Mouse (Mus musculus) liver, embryonic 16.5 days (tissue): ENCODE measurements around the gene Trip6. TPM values are rescaled to one million over a fixed set of nuclear protein-coding genes. Genes with fewer than 3 reads are reported as not detected.

ENCODE experiments used
- ATAC-seq: fragments of 200-750 bp; cut with Nextera tagmentation; 2 replicates; pipeline ENCODE4 v1.8.0; 2017; ENCODE audit warnings: low read depth, mild to moderate bottlenecking, moderate number of reproducible peaks, moderate library complexity
- H3K27ac ChIP-seq: fragments of 300-500 bp; sonication (generic); 2 replicates; pipeline ENCODE4 v1.5.1; 2014; ENCODE audit warnings: mild to moderate bottlenecking, low read length
- H3K27me3 ChIP-seq: fragments of 300-500 bp; sonication (generic); 2 replicates; pipeline ENCODE4 v1.6.1; 2014; ENCODE audit warnings: low read depth, low read length, mixed read lengths; ENCODE audit not compliant: control insufficient read depth, insufficient read depth
- H3K36me3 ChIP-seq: fragments of 300-500 bp; sonication (generic); 2 replicates; pipeline ENCODE4 v1.6.1; 2014; ENCODE audit warnings: mild to moderate bottlenecking; ENCODE audit not compliant: control insufficient read depth, insufficient read depth
- H3K4me1 ChIP-seq: fragments of 300-500 bp; sonication (generic); 2 replicates; pipeline ENCODE4 v1.6.1; 2014; ENCODE audit warnings: low read depth, low read length, mixed read lengths; ENCODE audit not compliant: control insufficient read depth
- H3K4me2 ChIP-seq: fragments of 300-500 bp; sonication (generic); 2 replicates; pipeline ENCODE4 v1.6.1; 2014; ENCODE audit warnings: low read depth, low read length, mixed read lengths
- H3K4me3 ChIP-seq: fragments of 300-500 bp; sonication (generic); 2 replicates; pipeline ENCODE4 v1.5.1; 2014; ENCODE audit warnings: low read depth, mild to moderate bottlenecking, low read length
- H3K9ac ChIP-seq: fragments of 300-500 bp; sonication (generic); 2 replicates; pipeline ENCODE4 v1.6.1; 2014; ENCODE audit warnings: low read depth, low read length
- H3K9me3 ChIP-seq: fragments of 300-500 bp; sonication (generic); replicated peaks from 2 replicates; pipeline ENCODE4 v1.6.1; 2016; ENCODE audit warnings: low read length; ENCODE audit not compliant: control insufficient read depth
- WGBS: fragments of 180-500 bp; shearing (Covaris S2); extraction: QIAGEN DNeasy Blood & Tissue Kit; methylation state at CpG from one replicate; pipeline ENCODE4 v1.1.7; 2014; ENCODE audit not compliant: insufficient replicate concordance; 5-methylcytosine and 5-hydroxymethylcytosine counted together
- polyA plus RNA-seq: library from polyadenylated mRNA; unstranded; fragments of >200 nt; fragmentation: Nextera tagmentation; extraction: Ambion mirVana; gene quantifications from 2 replicates; pipeline ENCODE4 v1.2.1, GENCODE M21; 2015

Trip6 gene
- polyA plus RNA-seq, 1 experiment from 2014 or later: 9.6 TPM

DNA sequence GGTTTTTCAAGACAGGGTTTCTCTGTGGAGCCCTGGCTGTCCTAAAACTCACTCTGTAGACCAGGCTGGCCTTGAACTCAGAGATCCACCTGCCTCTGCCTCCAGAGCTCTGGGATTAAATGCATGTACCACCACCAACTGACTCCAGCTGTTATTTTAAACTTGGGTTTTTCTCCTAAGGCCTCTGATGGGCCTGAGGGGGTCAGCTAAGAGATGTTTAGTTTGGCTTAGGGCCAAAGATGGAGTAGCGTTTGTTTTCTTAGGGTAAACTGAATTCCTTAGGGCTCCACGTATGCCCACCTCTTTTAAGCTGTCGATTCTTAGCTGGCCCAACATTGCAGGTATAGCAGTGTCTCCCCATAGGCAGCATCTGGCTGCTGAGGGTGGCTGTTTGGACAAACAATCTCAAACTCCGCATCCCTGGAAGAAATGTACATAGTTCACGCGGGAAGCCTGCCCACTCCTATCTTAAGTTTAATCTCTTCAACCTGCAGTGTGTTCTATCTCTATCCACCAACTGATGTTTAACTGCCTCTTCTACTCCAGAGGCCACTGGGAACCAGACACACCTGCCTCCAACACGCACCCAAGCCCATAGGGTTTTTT, 28.3 kb upstream of the Trip6 start:
- no peak for ATAC-seq
- Histone ChIP-seq H3K27ac (no peak overlapping the region), H3K4me1 (peaks cover 11% of the 10 kb centered on the region), H3K9ac (no peak overlapping the region), H3K4me2 (no peak overlapping the region), H3K36me3 (no peaks in the 10 kb centered on the region), H3K4me3 (no peak overlapping the region), H3K27me3 (peaks cover 3% of the 10 kb centered on the region; the same call in 1 of the 2 replicates), H3K9me3 (no peaks in the 10 kb centered on the region)
- WGBS: 60% methylated on average over 7 of the region's 7 CpGs

DNA sequence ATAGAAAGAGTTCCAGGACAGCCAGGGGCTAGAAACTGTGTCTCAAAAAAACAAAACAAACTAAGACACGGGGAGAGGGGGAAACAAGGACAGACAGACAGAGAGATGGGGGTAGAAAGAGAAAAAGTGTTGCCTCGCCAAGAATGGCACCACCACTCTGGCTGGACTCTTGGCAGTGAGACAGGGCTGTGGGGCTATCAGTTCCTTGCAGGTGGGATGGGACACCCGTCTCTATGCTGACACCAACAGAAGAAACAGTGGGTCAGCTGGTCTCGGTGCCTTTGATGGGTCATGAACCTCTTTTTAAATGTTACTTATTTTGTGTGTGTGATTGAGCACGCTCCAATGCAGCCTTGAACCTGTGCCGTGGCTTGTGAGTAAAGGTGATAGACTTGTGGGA, 26.0 kb upstream of the Trip6 start:
- H3K4me2 ChIP-seq: no peak overlapping the region
- no peaks in the 10 kb centered on the region for H3K36me3 ChIP-seq
- no peak for ATAC-seq
- WGBS: 51% methylated on average over 6 of the region's 6 CpGs
- no peaks in the 10 kb centered on the region for H3K9me3 ChIP-seq
- H3K9ac ChIP-seq: no peak overlapping the region
- no peak overlapping the region for H3K4me3 ChIP-seq
- peaks cover 10% of the 10 kb centered on the region for H3K4me1 ChIP-seq
- H3K27ac ChIP-seq: no peak overlapping the region
- H3K27me3 ChIP-seq: no peaks in the 10 kb centered on the region

- H3K9ac ChIP-seq: 0 out of 2 replicates have a peak overlapping the region, but pooled peaks have one; percentile 3
- H3K4me1 ChIP-seq: peaks cover 9% of the 10 kb centered on the region
- no peaks in the 10 kb centered on the region for H3K27me3 ChIP-seq
- ATAC-seq: peak; percentile 28
- H3K36me3 ChIP-seq: no peaks in the 10 kb centered on the region
- 19% methylated on average over 20 of the region's 22 CpGs for WGBS
- H3K27ac ChIP-seq: no peak overlapping the region
- no peak overlapping the region; the same call in 1 of the 2 replicates for H3K4me3 ChIP-seq
- H3K4me2 ChIP-seq: peak overlapping the region; percentile 74; the same call in 1 of the 2 replicates
- no peaks in the 10 kb centered on the region for H3K9me3 ChIP-seq
These were observed 25.2 kb upstream of the Trip6 start for GRCm38 (mm10) chr5:137339290-137339979.

- Histone ChIP-seq H3K4me1 (peaks cover 15% of the 10 kb centered on the region), H3K4me3 (peak overlapping the region; percentile 55), H3K4me2 (peak overlapping the region; percentile 74), H3K9ac (peak overlapping the region; percentile 53; the same call in 1 of the 2 replicates), H3K27ac (peak overlapping the region; percentile 43; the same call in 1 of the 2 replicates), H3K27me3 (no peaks in the 10 kb centered on the region), H3K36me3 (no peaks in the 10 kb centered on the region), H3K9me3 (no peaks in the 10 kb centered on the region)
- 2% methylated on average over 11 of the region's 11 CpGs for WGBS
- ATAC-seq: peak; percentile 33
These were observed 24.6 kb upstream of the Trip6 start for GRCm38 (mm10) chr5:137338663-137339289.

GRCm38 (mm10) chr5:137338256-137338655, 24.1 kb upstream of the Trip6 start:
- peak overlapping the region; percentile 53; the same call in 1 of the 2 replicates for H3K9ac ChIP-seq
- peak overlapping the region; percentile 43; the same call in 1 of the 2 replicates for H3K27ac ChIP-seq
- H3K9me3 ChIP-seq: no peaks in the 10 kb centered on the region
- peak overlapping the region; percentile 74 for H3K4me2 ChIP-seq
- H3K4me3 ChIP-seq: peak overlapping the region; percentile 55
- peak; percentile 67 for ATAC-seq
- no peaks in the 10 kb centered on the region for H3K27me3 ChIP-seq
- no peaks in the 10 kb centered on the region for H3K36me3 ChIP-seq
- 0% methylated on average over 19 of the region's 19 CpGs for WGBS
- peaks cover 20% of the 10 kb centered on the region for H3K4me1 ChIP-seq

DNA sequence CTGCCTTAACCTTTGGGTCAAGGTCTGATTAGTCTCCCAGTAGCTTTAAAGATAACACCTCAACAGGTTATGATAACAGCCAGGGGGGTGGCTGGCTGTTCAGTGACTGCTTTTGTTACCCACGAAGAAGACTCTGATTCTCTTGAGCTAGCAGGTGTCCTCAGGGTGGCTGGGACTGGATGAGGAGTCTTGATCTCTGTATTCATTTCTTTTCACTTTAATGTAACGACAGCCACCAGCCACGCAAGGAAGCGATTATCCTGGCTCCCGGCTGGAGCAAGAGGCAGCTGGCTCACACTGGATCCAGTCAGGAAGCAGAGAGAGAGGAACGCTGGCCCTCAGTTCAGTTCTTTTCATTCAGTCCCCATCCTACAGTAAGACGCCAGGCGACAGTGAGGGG, 23.0 kb upstream of the Trip6 start:
- H3K36me3 ChIP-seq: no peaks in the 10 kb centered on the region
- peak overlapping the region; percentile 13 for H3K27ac ChIP-seq
- no peak for ATAC-seq
- no peaks in the 10 kb centered on the region for H3K27me3 ChIP-seq
- no peak overlapping the region for H3K4me3 ChIP-seq
- H3K9ac ChIP-seq: no peak overlapping the region
- no peaks in the 10 kb centered on the region for H3K9me3 ChIP-seq
- WGBS: 53% methylated on average over 8 of the region's 8 CpGs
- no peak overlapping the region for H3K4me2 ChIP-seq
- H3K4me1 ChIP-seq: peaks cover 24% of the 10 kb centered on the region

- no peak for ATAC-seq
- Histone ChIP-seq H3K9me3 (no peaks in the 10 kb centered on the region), H3K9ac (no peak overlapping the region), H3K27ac (no peak overlapping the region), H3K36me3 (no peaks in the 10 kb centered on the region), H3K4me1 (peaks cover 24% of the 10 kb centered on the region), H3K27me3 (no peaks in the 10 kb centered on the region), H3K4me2 (no peak overlapping the region), H3K4me3 (no peak overlapping the region)
- WGBS: 68% methylated on average over 6 of the region's 6 CpGs
These were observed 20.9 kb upstream of the Trip6 start for GRCm38 (mm10) chr5:137335066-137335465.

DNA sequence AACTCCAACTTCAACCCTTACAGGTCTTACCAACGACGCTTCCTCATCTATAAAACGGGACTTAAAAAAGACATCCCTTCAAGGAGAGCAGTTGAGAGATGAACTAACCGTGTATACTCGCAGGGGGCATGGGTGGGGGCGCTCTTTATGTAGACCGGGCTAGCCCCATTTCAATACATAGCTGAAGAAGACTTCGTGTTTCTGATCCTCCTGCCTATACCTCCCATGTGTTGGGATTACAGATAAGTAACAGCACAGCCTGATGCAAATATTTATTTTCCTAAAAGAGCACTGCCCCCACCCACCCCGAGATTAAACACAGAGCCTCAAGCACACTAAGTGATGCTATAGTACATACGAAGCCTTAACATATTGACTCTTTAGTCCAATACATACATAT, 20.1 kb upstream of the Trip6 start:
- H3K4me1 ChIP-seq: peaks cover 23% of the 10 kb centered on the region
- WGBS: 32% methylated on average over 10 of the region's 10 CpGs
- peak overlapping the region; percentile 94 for H3K4me2 ChIP-seq
- no peak overlapping the region for H3K9ac ChIP-seq
- no peak for ATAC-seq
- H3K36me3 ChIP-seq: no peaks in the 10 kb centered on the region
- H3K27me3 ChIP-seq: no peaks in the 10 kb centered on the region
- H3K4me3 ChIP-seq: 0 out of 2 replicates have a peak overlapping the region, but pooled peaks have one; percentile 70
- no peak overlapping the region for H3K27ac ChIP-seq
- no peaks in the 10 kb centered on the region for H3K9me3 ChIP-seq
